Mouse (Mus musculus): ENCODE data around the gene Fancl. TPM values are rescaled to one million over a fixed set of nuclear protein-coding genes. Genes with fewer than 3 reads are reported as not detected.

Fancl gene
- polyA plus RNA-seq (2015; fragmentation: Nextera tagmentation; extraction: Ambion mirVana), result 26.9 and 29.0 TPM in 2 replicates

GRCm38 (mm10) chr11:26385971-26386370, at the start of gene Fancl:
Gene Fancl (plus strand): TSS chr11:26386135.

Other genes starting within 250 kb of the Fancl start
- gene 5730522E02Rik, start 175.4 kb upstream of the Fancl start, polyA plus RNA-seq (2015; fragmentation: Nextera tagmentation; extraction: Ambion mirVana), result 0.37 and 0.59 TPM in 2 replicates
- 0.41 and 0.45 TPM in 2 replicates for gene Gm6899, start 207.1 kb downstream of the Fancl start, polyA plus RNA-seq (2015; fragmentation: Nextera tagmentation; extraction: Ambion mirVana)
- 23.7 and 24.6 TPM in 2 replicates for gene Vrk2, start 207.9 kb downstream of the Fancl start, polyA plus RNA-seq (2015; fragmentation: Nextera tagmentation; extraction: Ambion mirVana)

Measured in spleen, postnatal 0 days (tissue).